Mouse (Mus musculus) right cerebral cortex, postnatal 14 days (tissue): ENCODE data around the gene Gabrq.

ENCODE experiments used
- DNase-seq: peaks from one replicate; pipeline ENCODE4 v3.0.0; 2022

Gene Gabrq

DNA sequence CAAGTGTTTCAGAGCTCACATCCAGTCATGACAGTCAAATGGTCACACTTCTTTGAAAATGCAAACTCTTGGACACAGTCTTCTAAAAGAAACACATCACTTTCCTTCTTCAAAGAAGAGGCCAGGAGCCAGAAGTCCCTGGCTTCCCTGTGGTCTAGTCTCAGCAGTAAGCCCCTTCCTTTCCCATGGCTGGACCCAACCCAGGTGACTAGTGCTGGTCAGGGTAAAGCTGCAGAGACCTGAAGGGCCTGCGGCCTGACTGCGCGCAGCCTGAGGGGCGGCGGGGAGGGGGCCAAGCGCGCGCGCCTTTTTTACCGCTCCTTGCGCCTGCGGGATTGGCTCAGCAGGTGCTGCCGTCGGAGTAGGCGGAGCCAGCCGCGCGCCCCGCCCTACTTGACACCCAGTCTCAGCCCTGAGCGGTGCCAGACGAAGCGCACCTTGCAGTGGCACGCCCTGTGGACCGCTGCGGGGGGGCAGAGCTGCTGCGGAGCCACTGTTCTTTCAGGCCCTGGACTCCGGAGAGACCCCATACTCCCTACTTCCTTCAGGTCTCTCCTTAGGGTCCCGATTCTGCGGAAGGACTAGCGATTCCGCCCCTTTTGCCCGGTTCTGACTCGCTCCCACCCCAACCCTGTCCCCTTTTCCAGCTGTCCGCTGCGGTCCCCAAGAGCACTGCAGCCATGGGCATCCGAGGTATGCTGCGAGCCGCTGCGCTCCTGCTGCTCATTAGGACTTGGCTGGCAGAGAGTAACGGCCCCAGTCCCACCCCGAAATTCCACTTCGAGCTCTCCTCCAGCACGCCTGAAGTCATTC is at the start of gene Gabrq:
Gene Gabrq (plus strand): TSS at position 403 of the 813 bp plus-strand sequence.
- DNase-seq: peak; percentile 20

DNA sequence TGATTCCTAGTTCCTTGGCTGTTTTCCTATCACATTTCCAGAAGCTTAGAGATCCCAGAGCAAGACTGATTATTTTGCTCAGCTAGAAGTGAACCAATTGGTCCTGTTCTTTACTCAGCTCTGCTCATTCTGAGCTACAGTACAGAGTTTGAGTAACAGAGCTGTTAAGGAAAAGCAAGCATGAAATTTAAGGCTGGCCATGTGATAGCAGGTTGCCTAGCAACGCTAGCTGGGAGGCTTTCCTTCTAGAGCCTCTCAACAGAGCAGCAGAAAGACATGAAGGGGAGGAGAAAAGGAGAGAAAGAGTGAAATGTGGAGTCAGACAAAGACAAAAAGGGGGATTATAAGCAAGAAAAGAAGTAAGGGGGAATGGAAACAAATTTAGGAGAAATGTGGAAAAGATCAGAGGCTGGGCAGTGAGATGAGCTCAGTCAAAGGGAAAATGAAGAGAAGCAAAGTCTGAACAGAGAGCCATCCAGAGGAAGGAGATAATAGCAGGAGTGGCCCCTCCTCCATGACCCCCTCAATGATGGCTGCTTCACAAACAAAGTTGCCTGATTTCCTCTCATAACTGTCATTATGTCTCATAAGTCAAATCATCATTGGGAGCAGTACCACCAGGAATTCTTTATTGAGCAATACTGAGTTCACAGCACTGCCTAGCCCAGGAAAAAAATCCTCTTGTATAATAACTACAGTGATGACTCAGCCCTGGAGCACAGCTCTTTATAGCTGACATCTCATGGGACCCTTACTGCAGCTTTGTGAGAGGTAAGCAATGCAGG is 36.0 kb upstream of the Gabrq start:
- peak; percentile 10 for DNase-seq

DNA sequence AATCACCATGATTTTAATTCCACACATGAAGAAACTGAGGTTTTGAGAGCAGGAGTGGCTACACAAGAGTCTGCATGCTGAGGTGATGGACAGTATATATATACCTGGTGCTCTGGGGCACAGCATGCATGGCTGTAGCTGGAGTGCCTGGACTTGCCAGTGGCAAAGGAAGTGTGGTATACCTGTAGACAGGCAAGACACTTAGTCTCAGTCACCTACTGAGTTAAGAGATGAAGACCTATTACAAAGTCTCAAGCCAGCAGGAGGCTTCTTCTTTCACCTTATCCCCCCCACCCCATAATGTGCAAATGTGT is 35.5 kb upstream of the Gabrq start:
- DNase-seq: no peak

DNA sequence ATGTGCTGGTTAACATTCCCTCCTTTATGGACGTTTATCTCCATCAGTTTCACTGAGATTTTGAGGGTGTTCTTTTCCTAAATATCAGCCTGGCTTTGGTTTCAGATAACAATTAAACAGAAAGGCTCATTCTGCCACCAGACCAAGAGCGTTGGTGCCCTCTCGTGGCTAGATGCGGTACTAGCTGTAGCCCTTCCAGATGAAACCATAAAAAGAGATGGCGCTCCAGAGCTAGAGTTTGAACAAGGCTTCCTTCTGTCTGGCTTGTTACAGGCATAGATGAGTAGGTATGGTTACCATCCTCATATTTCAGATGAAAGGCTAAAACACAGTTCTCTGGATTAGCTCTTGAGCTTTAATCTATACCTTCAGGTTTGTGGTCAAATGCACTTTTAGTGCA is 5.4 kb upstream of the Gabrq start:
- DNase-seq: peak; percentile 77

DNA sequence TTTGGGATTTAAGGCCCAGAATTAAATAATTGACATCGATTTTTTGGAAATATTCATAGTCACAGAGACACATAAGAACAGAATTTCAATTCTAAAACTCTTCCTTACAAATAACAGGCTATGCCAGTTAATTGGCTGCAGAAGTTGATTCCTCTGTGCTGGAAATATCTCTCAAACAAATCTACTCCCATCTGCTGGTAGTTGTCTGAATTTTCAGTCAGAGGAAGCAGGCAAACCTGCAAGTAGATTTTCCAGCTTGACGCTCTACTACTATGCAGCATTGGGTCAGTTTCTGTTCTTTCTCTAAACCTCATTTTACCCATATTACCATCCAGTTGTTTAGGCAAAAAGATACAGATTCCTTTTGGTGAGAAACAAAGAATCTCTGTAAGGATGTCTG is 1.7 kb upstream of the Gabrq start:
- DNase-seq: no peak

DNA sequence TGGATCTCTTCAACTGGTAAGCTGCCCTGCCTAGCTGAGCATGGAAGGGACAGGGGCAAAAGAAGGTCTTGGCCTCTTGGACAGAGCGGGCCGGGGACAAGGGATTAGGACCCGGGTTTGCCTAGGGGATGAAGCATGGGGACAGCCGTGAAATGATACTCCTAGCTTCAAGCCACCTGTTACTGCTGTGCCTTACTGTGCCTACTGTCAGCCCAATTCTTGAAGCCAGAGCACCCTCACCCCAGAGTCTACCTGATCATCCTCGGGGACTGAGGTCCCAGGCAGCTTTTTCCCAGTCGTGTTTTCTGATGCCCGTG is 569 bp downstream of the Gabrq start:
- DNase-seq: no peak
